Mouse (Mus musculus) hindbrain, embryonic 14.5 days (tissue): ENCODE measurements around the gene Prox2. TPM values are rescaled to one million over a fixed set of nuclear protein-coding genes. Genes with fewer than 3 reads are reported as not detected.

Source experiments
- ATAC-seq: fragments of 200-750 bp; cut with Nextera tagmentation; 2 replicates; pipeline ENCODE4 v1.8.0; 2017; ENCODE audit warnings: moderate number of reproducible peaks, mild to moderate bottlenecking, moderate TSS enrichment, moderate library complexity; ENCODE audit not compliant: low FRiP score
- DNase-seq: peaks from one replicate; pipeline ENCODE4 v3.0.0-alpha.2; 2015; ENCODE audit warnings: low spot score
- H3K27ac ChIP-seq: fragments of 300-500 bp; sonication (generic); 2 replicates; pipeline ENCODE4 v1.5.1; 2014; ENCODE audit warnings: mild to moderate bottlenecking, moderate library complexity
- H3K27me3 ChIP-seq: fragments of 300-500 bp; sonication (generic); 2 replicates; pipeline ENCODE4 v1.6.1; 2014; ENCODE audit warnings: mild to moderate bottlenecking, low read length, mixed read lengths; ENCODE audit not compliant: control insufficient read depth, insufficient read depth
- H3K36me3 ChIP-seq: fragments of 300-500 bp; sonication (generic); replicated peaks from 2 replicates; pipeline ENCODE4 v1.6.1; 2014; ENCODE audit not compliant: control insufficient read depth, insufficient read depth
- H3K4me1 ChIP-seq: fragments of 300-500 bp; sonication (generic); replicated peaks from 2 replicates; pipeline ENCODE4 v1.6.1; 2014; ENCODE audit warnings: antibody characterized with exemption, low read length, mixed read lengths; ENCODE audit not compliant: control insufficient read depth, insufficient read depth
- H3K4me2 ChIP-seq: fragments of 300-500 bp; sonication (generic); replicated peaks from 2 replicates; pipeline ENCODE4 v1.6.1; 2014; ENCODE audit warnings: mild to moderate bottlenecking, moderate library complexity
- H3K4me3 ChIP-seq: fragments of 300-500 bp; sonication (generic); replicated peaks from 2 replicates; pipeline ENCODE4 v1.5.1; 2014; ENCODE audit warnings: mild to moderate bottlenecking, low read length
- H3K9ac ChIP-seq: fragments of 300-500 bp; sonication (generic); 2 replicates; pipeline ENCODE4 v1.6.1; 2014
- H3K9me3 ChIP-seq: fragments of 300-500 bp; sonication (generic); 2 replicates; pipeline ENCODE4 v1.6.1; 2016; ENCODE audit warnings: low read length; ENCODE audit not compliant: control insufficient read depth
- WGBS: fragments of 180-500 bp; shearing (Covaris S2); extraction: QIAGEN DNeasy Blood & Tissue Kit; methylation state at CpG from one replicate; pipeline ENCODE4 v1.1.7; 2014; 5-methylcytosine and 5-hydroxymethylcytosine counted together
- polyA plus RNA-seq: library from polyadenylated mRNA; unstranded; fragments of >200 nt; fragmentation: Nextera tagmentation; extraction: Ambion mirVana; gene quantifications from 2 replicates; pipeline ENCODE4 v1.2.1, GENCODE M21; 2014

Prox2 gene
- polyA plus RNA-seq: 1.9 TPM in 2 replicates

GRCm38 (mm10) chr12:85110698-85111592, at the start of gene Prox2, which contains the start of gene Dlst:
Prox2 (minus strand) TSS chr12:85110759.
Dlst (plus strand) TSS chr12:85110833.
- Histone ChIP-seq H3K9me3 (no peaks in the 10 kb centered on the region), H3K27me3 (no peaks in the 10 kb centered on the region), H3K36me3 (no peaks in the 10 kb centered on the region), H3K4me1 (peaks cover 29% of the 10 kb centered on the region), H3K27ac (peak within 1 kb of the TSS; percentile 85), H3K9ac (peak within 1 kb of the TSS; percentile 93), H3K4me2 (peak within 1 kb of the TSS; percentile 75), H3K4me3 (peak within 1 kb of the TSS; percentile 97)
- DNase-seq: peak; percentile 86
- WGBS: under 1% methylated on average over 70 of the region's 83 CpGs
- ATAC-seq: peak; percentile 96

- H3K9me3 ChIP-seq: no peaks in the 10 kb centered on the region
- no peak for ATAC-seq
- H3K4me1 ChIP-seq: no peaks in the 10 kb centered on the region
- no peaks in the 10 kb centered on the region for H3K36me3 ChIP-seq
- H3K27me3 ChIP-seq: no peaks in the 10 kb centered on the region
- WGBS: 84% methylated on average over 5 of the region's 5 CpGs
- no peak overlapping the region for H3K27ac ChIP-seq
- no peak overlapping the region for H3K4me3 ChIP-seq
- H3K9ac ChIP-seq: no peak overlapping the region
- DNase-seq: no peak
- H3K4me2 ChIP-seq: no peak overlapping the region
Measured at GRCm38 (mm10) chr12:85159592-85159991, 49.0 kb upstream of the Prox2 start.

- ATAC-seq (no peak), DNase-seq (no peak)
- 95% methylated on average over 8 of the region's 8 CpGs for WGBS
- Histone ChIP-seq H3K9ac (no peak overlapping the region), H3K4me2 (no peak overlapping the region), H3K36me3 (no peaks in the 10 kb centered on the region), H3K4me1 (no peaks in the 10 kb centered on the region), H3K27me3 (no peaks in the 10 kb centered on the region), H3K9me3 (no peaks in the 10 kb centered on the region), H3K4me3 (no peak overlapping the region), H3K27ac (no peak overlapping the region)
Measured at GRCm38 (mm10) chr12:85158801-85159200, 48.2 kb upstream of the Prox2 start.

- H3K27ac ChIP-seq: no peak overlapping the region
Measured at GRCm38 (mm10) chr12:85157797-85158460, 47.4 kb upstream of the Prox2 start.

GRCm38 (mm10) chr12:85156324-85156723, 45.8 kb upstream of the Prox2 start:
- Histone ChIP-seq H3K9ac (no peak overlapping the region), H3K4me1 (no peaks in the 10 kb centered on the region), H3K36me3 (no peaks in the 10 kb centered on the region), H3K4me2 (no peak overlapping the region), H3K4me3 (no peak overlapping the region), H3K27me3 (no peaks in the 10 kb centered on the region), H3K27ac (no peak overlapping the region), H3K9me3 (no peaks in the 10 kb centered on the region)
- ATAC-seq: no peak
- 69% methylated on average over 6 of the region's 6 CpGs for WGBS
- DNase-seq: no peak

More at GRCm38 (mm10) chr12:85157797-85158460, 47.4 kb upstream of the Prox2 start:
- no peak overlapping the region for H3K4me3 ChIP-seq
- no peaks in the 10 kb centered on the region for H3K4me1 ChIP-seq
- WGBS: 87% methylated on average over 14 of the region's 14 CpGs
- H3K9me3 ChIP-seq: no peaks in the 10 kb centered on the region
- no peak overlapping the region for H3K9ac ChIP-seq
- ATAC-seq (no peak), DNase-seq (no peak)
- no peak overlapping the region for H3K4me2 ChIP-seq
- no peaks in the 10 kb centered on the region for H3K27me3 ChIP-seq
- H3K36me3 ChIP-seq: no peaks in the 10 kb centered on the region

- no peak overlapping the region for H3K4me3 ChIP-seq
- no peak overlapping the region for H3K9ac ChIP-seq
- H3K9me3 ChIP-seq: no peaks in the 10 kb centered on the region
- H3K36me3 ChIP-seq: peaks cover under 1% of the 10 kb centered on the region; the same call in 1 of the 2 replicates
- 86% methylated on average over 3 of the region's 3 CpGs for WGBS
- ATAC-seq (no peak), DNase-seq (no peak)
- H3K4me2 ChIP-seq: no peak overlapping the region
- H3K27me3 ChIP-seq: no peaks in the 10 kb centered on the region
- peaks cover 14% of the 10 kb centered on the region for H3K4me1 ChIP-seq
- H3K27ac ChIP-seq: no peak overlapping the region
Measured at GRCm38 (mm10) chr12:85153011-85153410, 42.5 kb upstream of the Prox2 start.

- peaks cover 14% of the 10 kb centered on the region for H3K4me1 ChIP-seq
- H3K9ac ChIP-seq: peak within 1 kb of the TSS; percentile 78
- ATAC-seq (peak; percentile 97), DNase-seq (peak; percentile 80)
- 16% methylated on average over 27 of the region's 28 CpGs for WGBS
- H3K9me3 ChIP-seq: no peaks in the 10 kb centered on the region
- peaks cover 15% of the 10 kb centered on the region for H3K36me3 ChIP-seq
- peak within 1 kb of the TSS; percentile 73 for H3K4me2 ChIP-seq
- no peaks in the 10 kb centered on the region for H3K27me3 ChIP-seq
- peak within 1 kb of the TSS; percentile 27; the same call in 1 of the 2 replicates for H3K27ac ChIP-seq
- peak within 1 kb of the TSS; percentile 46 for H3K4me3 ChIP-seq
Measured at GRCm38 (mm10) chr12:85151002-85151774, 40.6 kb upstream of the Prox2 start, which contains the start of gene Rps6kl1. Rps6kl1 (minus strand) TSS chr12:85151264.

- Histone ChIP-seq H3K9ac (peak overlapping the region; percentile 78), H3K4me1 (peaks cover 14% of the 10 kb centered on the region), H3K4me2 (peak overlapping the region; percentile 73), H3K27me3 (no peaks in the 10 kb centered on the region), H3K4me3 (peak overlapping the region; percentile 46), H3K9me3 (no peaks in the 10 kb centered on the region), H3K27ac (peak overlapping the region; percentile 27; the same call in 1 of the 2 replicates), H3K36me3 (peaks cover 15% of the 10 kb centered on the region)
- ATAC-seq: no peak
- DNase-seq: no peak
- WGBS: 3% methylated on average over 20 of the region's 20 CpGs
Measured at GRCm38 (mm10) chr12:85150321-85151001, 39.9 kb upstream of the Prox2 start.
